Mouse (Mus musculus) MEL (cell line): ENCODE measurements around the gene Pkn3. TPM values are rescaled to one million over a fixed set of nuclear protein-coding genes. Genes with fewer than 3 reads are reported as not detected.

Experiments used
- DNase-seq: peaks from one replicate; pipeline ENCODE4 v3.0.0; 2011; ENCODE audit warnings: low read depth, low spot score
- H3K27ac ChIP-seq: 2 replicates; pipeline ENCODE4 v1.5.1; 2012; ENCODE audit warnings: low read depth, mild to moderate bottlenecking, control low read depth, low read length, moderate library complexity; ENCODE audit not compliant: control insufficient read depth
- H3K27me3 ChIP-seq, 2 experiments: fragments of 150-350 bp in 1 of 2; sonication (generic) in 1 of 2; 2 replicates each; pipeline ENCODE4 v1.6.1; 2012; ENCODE audit warnings: low read length in 2 of 2, mild to moderate bottlenecking in 2 of 2, improper control_type of control experiment in 1 of 2, moderate library complexity in 1 of 2; ENCODE audit not compliant: insufficient read depth in 2 of 2, control insufficient read depth in 1 of 2
- H3K36me3 ChIP-seq, 2 experiments: 2 replicates each; pipeline ENCODE4 v1.6.1; 2012 to 2014; ENCODE audit warnings: low read length in 2 of 2, improper control_type of control experiment in 1 of 2, inconsistent platforms in 1 of 2, mild to moderate bottlenecking in 1 of 2; ENCODE audit not compliant: insufficient read depth in 2 of 2, control insufficient read depth in 1 of 2
- H3K4me1 ChIP-seq, 2 experiments: fragments of 150-350 bp in 1 of 2; sonication (generic) in 1 of 2; 2 replicates each; pipeline ENCODE4 v1.6.1; 2012; ENCODE audit warnings: low read length in 2 of 2, improper control_type of control experiment in 1 of 2, mild to moderate bottlenecking in 1 of 2; ENCODE audit not compliant: insufficient read depth in 2 of 2, control insufficient read depth in 1 of 2
- H3K4me3 ChIP-seq, 2 experiments: fragments of 150-350 bp in 1 of 2; sonication (generic) in 1 of 2; 2 replicates each; pipeline ENCODE4 v1.5.1; 2012; ENCODE audit warnings: low read depth in 2 of 2, low read length in 2 of 2, mild to moderate bottlenecking in 2 of 2, moderate library complexity in 2 of 2, control low read depth in 1 of 2, improper control_type of control experiment in 1 of 2; ENCODE audit not compliant: control insufficient read depth in 1 of 2, insufficient read depth in 1 of 2
- H3K79me2 ChIP-seq: 2 replicates; pipeline ENCODE4 v1.6.1; 2012; ENCODE audit warnings: mild to moderate bottlenecking, low read length, moderate library complexity; ENCODE audit not compliant: control insufficient read depth, poor library complexity, insufficient read depth
- H3K9ac ChIP-seq: 2 replicates; pipeline ENCODE4 v1.6.1; 2012; ENCODE audit warnings: low read depth, mild to moderate bottlenecking, control low read depth, low read length, moderate library complexity; ENCODE audit not compliant: control insufficient read depth, poor library complexity, severe bottlenecking
- H3K9me3 ChIP-seq: fragments of 150-350 bp; sonication (generic); replicated peaks from 2 replicates; pipeline ENCODE4 v1.6.1; 2012; ENCODE audit warnings: mild to moderate bottlenecking, low read length, improper control_type of control experiment, moderate library complexity; ENCODE audit not compliant: insufficient read depth
- CHD1 ChIP-seq: IDR thresholded peaks from 2 replicates; pipeline ENCODE4 v1.6.1; 2012; ENCODE audit warnings: low read depth, mild to moderate bottlenecking, inconsistent platforms, low read length, improper control_type of control experiment
- CTCF ChIP-seq, 3 experiments: IDR thresholded peaks in 2 of 3; conservative IDR thresholded peaks in 1 of 3; 2 replicates each; pipeline ENCODE4 v1.5.1; 2011 to 2012; ENCODE audit warnings: low read length in 3 of 3, low read depth in 2 of 3, mild to moderate bottlenecking in 2 of 3, improper control_type of control experiment in 1 of 3, inconsistent platforms in 1 of 3, mixed read lengths in 1 of 3, moderate library complexity in 1 of 3; ENCODE audit not compliant: control insufficient read depth in 1 of 3, insufficient read depth in 1 of 3, poor library complexity in 1 of 3, severe bottlenecking in 1 of 3
- E2F4 ChIP-seq: IDR thresholded peaks from 2 replicates; pipeline ENCODE4 v1.6.1; 2011; ENCODE audit warnings: low read depth, low read length, improper control_type of control experiment, borderline replicate concordance
- EP300 ChIP-seq, 2 experiments: IDR thresholded peaks; 2 replicates each; pipeline ENCODE4 v1.6.1; 2011; ENCODE audit warnings: improper control_type of control experiment in 2 of 2, low read length in 2 of 2, low read depth in 1 of 2, mild to moderate bottlenecking in 1 of 2
- GABPA ChIP-seq: IDR thresholded peaks from 2 replicates; pipeline ENCODE4 v1.6.1; 2012; ENCODE audit warnings: low read depth, mild to moderate bottlenecking, inconsistent platforms, low read length, improper control_type of control experiment, moderate library complexity
- KAT2A ChIP-seq: conservative IDR thresholded peaks from 2 replicates; pipeline ENCODE4 v1.6.1; 2012; ENCODE audit warnings: low read depth, low read length, improper control_type of control experiment, inconsistent platforms
- MAX ChIP-seq: IDR thresholded peaks from 2 replicates; pipeline ENCODE4 v1.6.1; 2011; ENCODE audit warnings: low read length, improper control_type of control experiment
- MYB ChIP-seq: IDR thresholded peaks from 2 replicates; pipeline ENCODE4 v1.6.1; 2011; ENCODE audit warnings: mild to moderate bottlenecking, low read depth, low read length, improper control_type of control experiment
- MYC ChIP-seq: IDR thresholded peaks from 2 replicates; pipeline ENCODE4 v1.6.1; 2011; ENCODE audit warnings: low read depth, mild to moderate bottlenecking, low read length, improper control_type of control experiment, moderate library complexity
- NELFE ChIP-seq: IDR thresholded peaks from 2 replicates; pipeline ENCODE4 v1.6.1; 2011; ENCODE audit warnings: low read depth, low read length, improper control_type of control experiment
- POLR2AphosphoS2 ChIP-seq: IDR thresholded peaks from 2 replicates; pipeline ENCODE4 v1.6.1; 2011; ENCODE audit warnings: low read length, improper control_type of control experiment
- RCOR1 ChIP-seq: IDR thresholded peaks from 2 replicates; pipeline ENCODE4 v1.6.1; 2012; ENCODE audit warnings: low read depth, mild to moderate bottlenecking, inconsistent platforms, low read length, improper control_type of control experiment
- TCF12 ChIP-seq: IDR thresholded peaks from 2 replicates; pipeline ENCODE4 v1.6.1; 2014; ENCODE audit warnings: low read depth, mild to moderate bottlenecking, inconsistent platforms, low read length, improper control_type of control experiment, moderate library complexity
- UBTF ChIP-seq: IDR thresholded peaks from 2 replicates; pipeline ENCODE4 v1.6.1; 2012; ENCODE audit warnings: low read depth, mild to moderate bottlenecking, inconsistent platforms, low read length, improper control_type of control experiment, moderate library complexity, borderline replicate concordance; ENCODE audit not compliant: insufficient read depth
- polyA plus RNA-seq, 2 experiments: library from polyadenylated mRNA; stranded (reverse) in 1 of 2; unstranded in 1 of 2; fragments of >175 nt in 1 of 2; fragments of >200 nt in 1 of 2; gene quantifications; 2 replicates each; pipeline versions ENCODE4 v1.2.1 to v1.2.4; 2012; ENCODE audit warnings: low replicate concordance in 2 of 2, low read depth in 1 of 2; ENCODE audit not compliant: insufficient read length in 2 of 2, insufficient read depth in 1 of 2, missing spikeins in 1 of 2
- total RNA-seq: library from RNA; depleted of rRNA; stranded (reverse); fragments of 300-350 nt; gene quantifications from 2 replicates; pipeline ENCODE4 v1.2.3, GENCODE M21; 2012

Gene Pkn3
- total and polyA plus RNA-seq, 3 experiments = 2.0 to 5.8 TPM; not detected in 1

GRCm38 (mm10) chr2:30091521-30091920 is 14.0 kb downstream of the Pkn3 start:
- Histone ChIP-seq H3K27me3 (no peaks in the 10 kb centered on the region), H3K79me2 (peaks cover 20% of the 10 kb centered on the region), H3K4me1 (peaks cover 0 to 16% of the 10 kb centered on the region in 2 experiments; a peak in 2 of 4 replicates), H3K4me3 (no peak overlapping the region), H3K9me3 (no peaks in the 10 kb centered on the region), H3K27ac (no peak overlapping the region), H3K9ac (no peak overlapping the region), H3K36me3 (peaks cover 0 to 6% of the 10 kb centered on the region in 2 experiments; a peak in 1 of 4 replicates)
- DNase-seq = no peak
- no peak for TF ChIP-seq MYB
- TF ChIP-seq NELFE = no peak
- no peak for TF ChIP-seq E2F4
- no peak for TF ChIP-seq GABPA
- no peak for TF ChIP-seq EP300 (IDR thresholded peaks at IDR 0.05; ENCODE audit: low read depth in 1 of 2, low read length in 2 of 2)
- no peak for TF ChIP-seq TCF12

- no peak for DNase-seq
- H3K79me2 ChIP-seq = peaks cover 20% of the 10 kb centered on the region
- peaks cover 0 to 16% of the 10 kb centered on the region in 2 experiments; a peak in 2 of 4 replicates for H3K4me1 ChIP-seq
- peaks cover 0 to 6% of the 10 kb centered on the region in 2 experiments; a peak in 1 of 4 replicates for H3K36me3 ChIP-seq
- peak overlapping the region in 1 of 2 experiments; percentile 90; a peak in 3 of 4 replicates for H3K4me3 ChIP-seq
- H3K9ac ChIP-seq = peak overlapping the region; percentile 83
- no peak for TF ChIP-seq MAX
- no peak for TF ChIP-seq UBTF
- TF ChIP-seq CTCF (IDR thresholded peaks at IDR 0.05 in 2 of 3, conservative IDR thresholded peaks at IDR 0.05 in 1 of 3; ENCODE audit: control insufficient read depth in 1 of 3, insufficient read depth in 1 of 3, low read depth in 2 of 3, low read length in 3 of 3, poor library complexity in 1 of 3, severe bottlenecking in 1 of 3) = no peak
- TF ChIP-seq KAT2A = no peak
- TF ChIP-seq RCOR1 = no peak
- no peak for TF ChIP-seq MYC
- TF ChIP-seq CHD1 = no peak
- no peak for TF ChIP-seq GABPA
- TF ChIP-seq POLR2AphosphoS2 = no peak
- TF ChIP-seq MYB = no peak
- no peaks in the 10 kb centered on the region for H3K9me3 ChIP-seq
- no peaks in the 10 kb centered on the region for H3K27me3 ChIP-seq
- H3K27ac ChIP-seq = no peak overlapping the region
Measured at GRCm38 (mm10) chr2:30092280-30092918, 14.9 kb downstream of the Pkn3 start.
